Mouse (Mus musculus) myocyte (in vitro differentiated cells): ENCODE data around the gene Tnip2.

Experiments
- E2F4 ChIP-seq: IDR thresholded peaks from one replicate; pipeline ENCODE4 v1.6.1; 2011; ENCODE audit warnings: mild to moderate bottlenecking, control low read depth, moderate library complexity; ENCODE audit not compliant: insufficient read depth
- MAX ChIP-seq: IDR thresholded peaks from one replicate; pipeline ENCODE4 v1.6.1; 2011; ENCODE audit warnings: low read depth, mild to moderate bottlenecking, control low read depth
- POLR2A ChIP-seq: IDR thresholded peaks from one replicate; pipeline ENCODE4 v1.6.1; 2011; ENCODE audit warnings: low read depth, mild to moderate bottlenecking, control low read depth, moderate library complexity; ENCODE audit not compliant: insufficient read length
- POLR2AphosphoS2 ChIP-seq: IDR thresholded peaks from one replicate; pipeline ENCODE4 v1.6.1; 2011; ENCODE audit warnings: low read depth, control low read depth; ENCODE audit not compliant: insufficient read length
- REST ChIP-seq: IDR thresholded peaks from one replicate; pipeline ENCODE4 v1.6.1; 2011; ENCODE audit warnings: mild to moderate bottlenecking, control low read depth, moderate library complexity; ENCODE audit not compliant: insufficient read depth, insufficient read length
- USF1 ChIP-seq: IDR thresholded peaks from one replicate; pipeline ENCODE4 v1.6.1; 2011; ENCODE audit warnings: low read depth, mild to moderate bottlenecking, control low read depth, moderate library complexity

GRCm38 (mm10) chr5:34466648-34467047 is 47.1 kb downstream of the Tnip2 start:
- TF ChIP-seq POLR2A (no peak), E2F4 (no peak), MAX (no peak), POLR2AphosphoS2 (no peak), USF1 (no peak), REST (no peak)
